Mouse (Mus musculus) hematopoietic multipotent progenitor cell, adult 10-12 weeks (in vitro differentiated cells): Measurements from ENCODE around the gene Akr1b7. TPM values are rescaled to one million over a fixed set of nuclear protein-coding genes. Genes with fewer than 3 reads are reported as not detected.

Experiments
- polyA plus RNA-seq: library from polyadenylated mRNA; stranded (reverse); fragments of >175 nt; gene quantifications from 2 replicates; pipeline ENCODE4 v1.2.3, GENCODE M21; 2012; ENCODE audit warnings: low replicate concordance

Gene Akr1b7
- polyA plus RNA-seq = 0.38 and 1.2 TPM in 2 replicates

GRCm38 (mm10) chr6:34412023-34412422 is at the start of gene Akr1b7:
Gene Akr1b7 (plus strand): TSS chr6:34412334.

GRCm38 (mm10) chr6:34384110-34384661 is 27.9 kb upstream of the Akr1b7 start, which contains the start of gene Akr1b10:
Gene Akr1b10 (plus strand): TSS chr6:34384218.

Other genes with a start within 250 kb of the Akr1b7 start
- 4.0 and 5.4 TPM in 2 replicates for gene Slc35b4, start 235.2 kb upstream of the Akr1b7 start, polyA plus RNA-seq
- gene Akr1b3, start 94.9 kb upstream of the Akr1b7 start, polyA plus RNA-seq = 48.7 and 74.5 TPM in 2 replicates
- gene Akr1b8, start 58.2 kb upstream of the Akr1b7 start, polyA plus RNA-seq = 0.63 TPM in 1 of 2 replicates, not detected in the other
- 2.7 and 6.2 TPM in 2 replicates for gene Akr1b10, start 28.1 kb upstream of the Akr1b7 start, polyA plus RNA-seq
- 3.1 and 53.5 TPM in 2 replicates for gene Bpgm, start 63.9 kb downstream of the Akr1b7 start, polyA plus RNA-seq
- gene Cald1, start 186.2 kb downstream of the Akr1b7 start, polyA plus RNA-seq = 2.6 and 10.7 TPM in 2 replicates